In genomic region chr16:26171441-26171840, GRCm38 (mm10) we compare ENCODE assay signal across 22 mouse cellular contexts.
DNase-seq lines count a peak whose midpoint lies in the region; ATAC-seq lines count a peak whose summit lies in the region.
"Had no signal": no experiment of that assay in that cellular context is flagged by ENCODE, and none has a peak within 500 bp of the region (broad histone marks: within the 10 kb centered on the region; RNA-seq: fewer than 3 reads in every experiment).

No protein-coding gene starts in this region.

- H3K4me2 ChIP-seq in forebrain, embryonic 13.5 days = no peak overlapping the region
- H3K4me2 ChIP-seq in forebrain, embryonic 16.5 days (ENCODE audit: low read length) = no peak overlapping the region
- H3K4me2 ChIP-seq: heart, embryonic 13.5 days; hindbrain, embryonic 12.5 days had no signal

- no peak overlapping the region for H3K4me3 ChIP-seq in forebrain, embryonic 13.5 days
- H3K4me3 ChIP-seq in forebrain, embryonic 16.5 days (replicated peaks; ENCODE audit: low read length) = no peak overlapping the region
- H3K4me3 ChIP-seq: embryonic facial prominence, embryonic 10.5 days; heart, adult 2 months; heart, embryonic 13.5 days; hindbrain, embryonic 12.5 days; midbrain, embryonic 10.5 days had no signal

- H3K27ac ChIP-seq in forebrain, embryonic 13.5 days = no peak overlapping the region
- no peak overlapping the region for H3K27ac ChIP-seq in forebrain, embryonic 16.5 days (ENCODE audit: low read length)
- H3K27ac ChIP-seq: embryonic facial prominence, embryonic 10.5 days; heart, adult 2 months; heart, embryonic 13.5 days; hindbrain, embryonic 12.5 days; midbrain, embryonic 10.5 days had no signal

- peak; percentile 68; the same call in 1 of the 2 replicates for ATAC-seq in forebrain, embryonic 13.5 days
- ATAC-seq in forebrain, embryonic 16.5 days = no peak
- ATAC-seq: CD4-positive, CD25-positive, alpha-beta regulatory T cell, adult 4 months; midbrain, embryonic 16.5 days had no signal

- H3K9ac ChIP-seq in forebrain, embryonic 13.5 days = no peak overlapping the region
- H3K9ac ChIP-seq in forebrain, embryonic 16.5 days (replicated peaks; ENCODE audit: low read depth, low read length) = no peak overlapping the region
- H3K9ac ChIP-seq: heart, embryonic 13.5 days; hindbrain, embryonic 12.5 days had no signal

- no peaks in the 10 kb centered on the region for H3K4me1 ChIP-seq in forebrain, embryonic 13.5 days
- H3K4me1 ChIP-seq in forebrain, embryonic 16.5 days (replicated peaks; ENCODE audit: control insufficient read depth, insufficient read depth, low read length) = no peaks in the 10 kb centered on the region
- H3K4me1 ChIP-seq: hindbrain, embryonic 12.5 days; midbrain, embryonic 10.5 days had no signal

- no peaks in the 10 kb centered on the region for H3K36me3 ChIP-seq in forebrain, embryonic 13.5 days (ENCODE audit: poor library complexity, severe bottlenecking)
- H3K36me3 ChIP-seq in forebrain, embryonic 16.5 days (ENCODE audit: control insufficient read depth, insufficient read depth) = no peaks in the 10 kb centered on the region
- H3K36me3 ChIP-seq: embryonic facial prominence, embryonic 10.5 days; heart, embryonic 13.5 days; hindbrain, embryonic 12.5 days; midbrain, embryonic 10.5 days had no signal

- peak; percentile 23 for DNase-seq in Muller cell, postnatal 12 days (ENCODE audit: inconsistent ontology term)
- peak; percentile 87 for DNase-seq in kidney, adult 9 months
- peak; percentile 17 to 47 for DNase-seq in kidney, postnatal 25 days
- DNase-seq in layer of hippocampus, adult 8-10 months (ENCODE audit: low spot score in 2 of 2) = no peak
- DNase-seq in embryo, embryonic 11 days = no peak
- DNase-seq: adrenal gland, postnatal 25 days; cerebellum, adult 11 months; cerebellum, adult 9-11 months; gastrocnemius, postnatal 25 days; heart, adult 2 months; lung, postnatal 4 days; right cerebral cortex, postnatal 25 days; spleen, adult 18-20 months; thymus, postnatal 14 days had no signal

- no peaks in the 10 kb centered on the region for H3K9me3 ChIP-seq in forebrain, embryonic 13.5 days (replicated peaks)
- no peaks in the 10 kb centered on the region for H3K9me3 ChIP-seq in forebrain, embryonic 16.5 days (ENCODE audit: control insufficient read depth, low read length)
- H3K9me3 ChIP-seq: embryonic facial prominence, embryonic 10.5 days; heart, embryonic 13.5 days; hindbrain, embryonic 12.5 days; midbrain, embryonic 10.5 days had no signal

- WGBS in forebrain, embryonic 13.5 days = 10% methylated on average over 3 of the region's 3 CpGs
- 3% methylated on average over 3 of the region's 3 CpGs for WGBS in forebrain, embryonic 16.5 days

- H3K27me3 ChIP-seq in forebrain, embryonic 13.5 days = no peaks in the 10 kb centered on the region
- no peaks in the 10 kb centered on the region for H3K27me3 ChIP-seq in forebrain, embryonic 16.5 days (replicated peaks; ENCODE audit: control insufficient read depth, insufficient read depth, low read length)
- H3K27me3 ChIP-seq: heart, embryonic 13.5 days; hindbrain, embryonic 12.5 days had no signal

Comparison
In these comparisons a context has a peak if more than half of its experiments do, and no peak if none do; other contexts are left out.
1. DNase-seq: peak in Muller cell, postnatal 12 days (single experiment), kidney, adult 9 months (single experiment) and kidney, postnatal 25 days (2 of 2); none in layer of hippocampus, adult 8-10 months (0 of 2) and embryo, embryonic 11 days (single experiment).